Mouse (Mus musculus) Muller cell, postnatal 12 days (primary cell): ENCODE measurements at regions not wholly inside any gene's neighbourhood (a gene's known extent, or its start where the extent isn't known, plus 50 kb on each side); places are given as distances from the start of the nearest gene placed in this dataset.
A peak's percentile ranks its signal among the peaks of the same experiment; 100 is the strongest.

Source experiments
- DNase-seq: peaks from one replicate; pipeline ENCODE4 v3.0.0-alpha.2; 2015; ENCODE audit errors: inconsistent ontology term

DNA sequence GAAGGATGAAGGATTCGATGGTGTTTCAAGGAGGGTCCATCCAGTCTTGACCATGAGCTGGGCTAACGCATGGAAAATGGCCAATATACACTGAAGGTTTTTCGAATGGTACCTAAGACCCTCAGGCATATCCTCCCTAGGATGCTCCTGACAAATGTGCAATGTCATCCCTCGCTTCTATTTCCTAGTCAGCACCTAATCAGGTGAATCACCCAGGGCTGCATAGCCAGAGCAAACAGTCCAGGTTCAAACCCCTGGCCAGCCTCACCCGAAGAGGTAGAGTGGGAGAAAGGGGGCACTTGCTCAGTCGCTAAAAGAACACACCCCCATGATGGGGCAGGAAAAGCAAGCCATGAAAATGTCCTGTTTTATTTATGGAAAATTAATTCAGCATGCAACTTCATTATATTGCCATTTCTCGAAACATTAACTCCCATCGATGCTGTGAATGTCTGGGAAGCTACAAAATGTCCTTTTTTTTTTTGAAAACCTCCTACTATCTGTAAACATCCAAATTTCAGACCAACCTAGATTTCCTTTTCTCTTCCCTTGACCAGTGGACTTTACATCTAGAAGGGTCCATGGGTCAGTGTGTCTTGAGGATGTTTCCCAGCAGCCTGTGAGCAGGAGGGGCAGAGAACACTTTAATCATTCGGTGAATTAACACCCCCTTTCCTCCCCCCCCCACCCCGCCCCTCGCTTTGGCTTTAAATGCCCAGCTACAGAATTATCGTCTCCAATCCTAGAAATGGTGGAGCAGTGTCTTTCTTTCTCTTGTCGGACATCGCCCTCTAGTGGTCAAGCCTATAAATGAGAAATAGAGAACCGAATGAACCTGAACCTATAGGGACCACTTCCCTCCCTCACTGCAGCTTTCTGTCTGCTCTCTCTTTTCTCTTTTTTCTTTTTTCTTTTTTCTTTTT is 68.8 kb upstream of the Il12b start:
- DNase-seq: peak; percentile 65

DNA sequence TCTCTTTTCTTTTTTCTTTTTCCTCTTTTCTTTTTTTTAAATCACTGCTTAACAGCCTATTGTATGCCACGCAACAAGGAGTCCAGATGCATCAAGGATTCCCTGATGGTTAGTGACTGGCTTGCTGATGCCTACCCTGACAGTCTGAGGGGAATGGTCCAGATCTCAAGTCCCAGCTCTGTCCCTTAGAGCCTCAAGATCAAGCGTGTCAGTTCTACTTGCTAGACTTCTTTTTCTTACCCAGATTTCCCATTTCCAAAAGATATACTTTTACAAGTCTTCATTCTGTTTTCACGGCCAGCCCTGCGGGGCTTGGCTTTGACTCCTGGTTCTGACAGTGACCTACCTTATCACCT is 68.1 kb upstream of the Il12b start:
- DNase-seq: no peak

- DNase-seq: no peak
These were observed 59.3 kb upstream of the Il12b start for GRCm38 (mm10) chr11:44340531-44340930.

DNA sequence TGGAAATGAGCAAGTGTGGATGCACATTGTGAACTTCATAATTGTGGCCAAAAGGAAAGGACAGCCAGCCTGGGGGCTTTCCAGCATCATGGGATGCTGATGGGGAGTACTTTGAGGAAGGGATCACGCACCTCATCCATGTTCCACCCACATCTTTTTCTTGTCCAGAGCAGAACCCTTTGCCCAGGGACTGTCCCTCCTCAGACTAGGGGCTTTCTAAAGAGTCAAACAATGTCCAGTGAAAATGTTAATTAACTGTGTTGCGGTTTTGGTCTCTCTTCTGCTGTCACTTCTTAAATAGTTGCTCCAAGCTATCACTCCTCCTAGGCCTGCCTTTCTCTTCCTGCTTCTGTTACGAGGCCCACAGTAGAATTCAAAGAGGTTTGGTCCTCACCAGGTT is 51.6 kb upstream of the Il12b start:
- DNase-seq: peak; percentile 19

DNA sequence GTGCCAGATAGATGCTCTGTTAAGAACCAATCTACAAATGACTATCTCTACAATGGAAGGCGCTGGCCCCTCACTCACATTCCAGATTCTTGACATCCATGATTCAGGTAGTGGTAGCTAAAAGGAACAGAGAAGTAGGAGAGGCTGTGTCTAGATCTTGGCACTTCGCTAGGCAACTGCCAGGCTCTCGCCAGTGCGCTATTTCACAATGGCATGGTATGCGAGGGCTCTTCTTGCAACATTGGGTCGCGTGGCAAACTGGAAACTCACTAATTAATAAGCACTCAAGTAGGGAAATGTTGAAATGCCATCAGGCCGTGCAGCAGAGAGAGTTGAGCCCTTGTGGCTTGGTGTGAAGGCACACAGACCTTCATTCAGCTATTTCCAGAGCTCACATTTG is 50.3 kb upstream of the Il12b start:
- peak; percentile 77 for DNase-seq
